Mouse (Mus musculus) liver, adult 2 months (tissue): ENCODE results near the gene Myo5a.

Experiments
- CTCF ChIP-seq: fragments of 200-500 bp; IDR thresholded peaks from 2 replicates; pipeline ENCODE4 v1.5.1; 2011; ENCODE audit warnings: low read depth, low read length, control low read depth
- POLR2A ChIP-seq: fragments of 200-500 bp; IDR thresholded peaks from 2 replicates; pipeline ENCODE4 v1.6.1; 2011; ENCODE audit warnings: low read length, control low read depth; ENCODE audit not compliant: insufficient read depth; ENCODE audit errors: extremely low read depth

- TF ChIP-seq CTCF (no peak), POLR2A (no peak)
Measured at GRCm38 (mm10) chr9:75264008-75264718, 193.3 kb downstream of the Myo5a start.
